Mouse (Mus musculus): ENCODE results near the gene Zfp978. TPM values are rescaled to one million over a fixed set of nuclear protein-coding genes. Genes with fewer than 3 reads are reported as not detected.

The Zfp978 gene
- total RNA-seq, 2 experiments from 2014 or later: not detected

- DNase-seq (ENCODE audit: low spot score in 2 of 2): no peak
- intact Hi-C loops (cut with DNase I): no loop called here
Measured at GRCm38 (mm10) chr4:147432443-147432790, 71.3 kb downstream of the Zfp978 start.

- intact Hi-C loops (cut with DNase I): no loop called here
- DNase-seq (ENCODE audit: low spot score in 2 of 2): no peak
Measured at GRCm38 (mm10) chr4:147433017-147433416, 71.9 kb downstream of the Zfp978 start.

GRCm38 (mm10) chr4:147433874-147434273 lies 72.8 kb downstream of the Zfp978 start:
- intact Hi-C loops (cut with DNase I): no loop called here
- no peak for DNase-seq (ENCODE audit: low spot score in 2 of 2)

Other genes starting within 250 kb of the Zfp978 start
- gene Zfp991, start 229.3 kb upstream of the Zfp978 start, total RNA-seq (2021): 10 to 100 TPM in 1 of 2 experiments, 1 to 10 TPM in 1; 7.2 to 10.4 TPM
- gene Zfp988, start 55.6 kb upstream of the Zfp978 start, total RNA-seq (2021): under 1 TPM; 0.16 to 0.30 TPM
- gene Zfp982, start 131.1 kb downstream of the Zfp978 start, total RNA-seq (2021): 1 to 10 TPM; 3.8 to 4.3 TPM
- under 1 TPM; 0.46 to 0.66 TPM for gene Gm16503, start 178.9 kb downstream of the Zfp978 start, total RNA-seq (2021)
- not detected for gene Zfp985, start 192.0 kb downstream of the Zfp978 start, total RNA-seq (2021)

Data from left cerebral cortex, postnatal 25 days (tissue).